Mouse (Mus musculus): ENCODE results near the gene Zp3.

Gene Zp3

GRCm38 (mm10) chr5:135960909-135961635 lies 18.8 kb upstream of the Zp3 start:
- DNase-seq (ENCODE audit: low read depth, low spot score), result no peak

- no peak for DNase-seq (ENCODE audit: low read depth, low spot score)
Measured at GRCm38 (mm10) chr5:135962125-135962491, 17.8 kb upstream of the Zp3 start.

- DNase-seq (ENCODE audit: low read depth, low spot score), result peak; percentile 99
Measured at GRCm38 (mm10) chr5:135962492-135963279, 17.2 kb upstream of the Zp3 start.

GRCm38 (mm10) chr5:135963280-135963627 lies 16.6 kb upstream of the Zp3 start:
- no peak for DNase-seq (ENCODE audit: low read depth, low spot score)

GRCm38 (mm10) chr5:135965501-135965930 lies 14.4 kb upstream of the Zp3 start:
- DNase-seq (ENCODE audit: low read depth, low spot score), result no peak

- no peak for DNase-seq (ENCODE audit: low read depth, low spot score)
Measured at GRCm38 (mm10) chr5:135966866-135967265, 13.0 kb upstream of the Zp3 start.

GRCm38 (mm10) chr5:135968781-135969180 lies 11.1 kb upstream of the Zp3 start:
- DNase-seq (ENCODE audit: low read depth, low spot score), result no peak

GRCm38 (mm10) chr5:135970247-135970646 lies 9.7 kb upstream of the Zp3 start:
- no peak for DNase-seq (ENCODE audit: low read depth, low spot score)

- DNase-seq (ENCODE audit: low read depth, low spot score), result no peak
Measured at GRCm38 (mm10) chr5:135971876-135972275, 8.0 kb upstream of the Zp3 start.

GRCm38 (mm10) chr5:135974365-135974764 lies 5.5 kb upstream of the Zp3 start, which contains the start of gene Ssc4d:
Gene Ssc4d (minus strand): TSS chr5:135974531.
- no peak for DNase-seq (ENCODE audit: low read depth, low spot score)

GRCm38 (mm10) chr5:135975893-135976668 lies 3.8 kb upstream of the Zp3 start:
- no peak for DNase-seq (ENCODE audit: low read depth, low spot score)

GRCm38 (mm10) chr5:135979381-135979780 lies 518 bp upstream of the Zp3 start:
- no peak for DNase-seq (ENCODE audit: low read depth, low spot score)

GRCm38 (mm10) chr5:135982398-135982797 lies 2.5 kb downstream of the Zp3 start:
- DNase-seq (ENCODE audit: low read depth, low spot score), result peak; percentile 72

GRCm38 (mm10) chr5:135984546-135985044 lies 4.7 kb downstream of the Zp3 start:
- no peak for DNase-seq (ENCODE audit: low read depth, low spot score)

GRCm38 (mm10) chr5:135987248-135987647 lies 7.3 kb downstream of the Zp3 start:
- no peak for DNase-seq (ENCODE audit: low read depth, low spot score)

GRCm38 (mm10) chr5:135990601-135991000 lies 10.7 kb downstream of the Zp3 start:
- no peak for DNase-seq (ENCODE audit: low read depth, low spot score)

- DNase-seq (ENCODE audit: low read depth, low spot score), result no peak
Measured at GRCm38 (mm10) chr5:135993381-135993965, 13.6 kb downstream of the Zp3 start.

GRCm38 (mm10) chr5:135994335-135994724 lies 14.4 kb downstream of the Zp3 start:
- DNase-seq (ENCODE audit: low read depth, low spot score), result no peak

GRCm38 (mm10) chr5:135994725-135995687 lies 15.1 kb downstream of the Zp3 start, which contains the start of gene Dtx2:
Gene Dtx2 (plus strand): TSS chr5:135994800.
- DNase-seq (ENCODE audit: low read depth, low spot score), result peak; percentile 85

- no peak for DNase-seq (ENCODE audit: low read depth, low spot score)
Measured at GRCm38 (mm10) chr5:135996162-135996561, 16.3 kb downstream of the Zp3 start.

All from skeletal muscle tissue, adult 2 months (tissue).